In genomic region chr9:14625024-14625423, GRCm38 (mm10) we compare ENCODE assay signal across 12 mouse cellular contexts. TPM values are rescaled to one million over a fixed set of nuclear protein-coding genes. Genes with fewer than 3 reads are reported as not detected.
DNase-seq lines count a peak whose midpoint lies in the region; ATAC-seq lines count a peak whose summit lies in the region.
"Had no signal": no experiment of that assay in that cellular context is flagged by ENCODE, and none has a peak within 500 bp of the region (broad histone marks: within the 10 kb centered on the region; RNA-seq: fewer than 3 reads in every experiment).

No protein-coding gene starts in this region.

- 0 out of 2 replicates have a peak, but pooled peaks have one; percentile 52 for ATAC-seq in lung, embryonic 15.5 days (ENCODE audit: borderline replicate concordance, extremely low read depth, low FRiP score, low TSS enrichment)

- intact Hi-C loops in heart, postnatal 10 days (cut with DNase I) = no loop called here

- DNase-seq in adrenal gland, adult (ENCODE audit: inconsistent age in 2 of 2, low spot score in 1 of 2) = peak; percentile 23 to 63
- DNase-seq in adrenal gland, postnatal 10 days = no peak
- DNase-seq in brain, adult 2 months (ENCODE audit: low read depth, low spot score) = peak; percentile 37
- peak; percentile 68 to 76 for DNase-seq in heart, postnatal 10 days
- no peak for DNase-seq in testis, postnatal 10 days (ENCODE audit: low spot score)
- no peak for DNase-seq in thymus, postnatal 0 days (ENCODE audit: low spot score)
- DNase-seq in retina, postnatal 1 day = no peak
- DNase-seq: cerebellum, adult 11 months; liver, embryonic 13.5 days; right cerebral cortex, postnatal 4 days had no signal

- peaks cover 23% of the 10 kb centered on the region for H3K4me1 ChIP-seq in lung, embryonic 15.5 days
- H3K4me1 ChIP-seq: liver, embryonic 13.5 days had no signal

- no peaks in the 10 kb centered on the region for H3K36me3 ChIP-seq in lung, embryonic 15.5 days
- H3K36me3 ChIP-seq: liver, embryonic 13.5 days had no signal

- no peaks in the 10 kb centered on the region for H3K9me3 ChIP-seq in lung, embryonic 15.5 days
- H3K9me3 ChIP-seq: liver, embryonic 13.5 days had no signal

- H3K27me3 ChIP-seq in lung, embryonic 15.5 days = no peaks in the 10 kb centered on the region
- H3K27me3 ChIP-seq: liver, embryonic 13.5 days had no signal

- H3K27ac ChIP-seq in lung, embryonic 15.5 days = no peak overlapping the region
- H3K27ac ChIP-seq: liver, embryonic 13.5 days had no signal

- H3K4me2 ChIP-seq in lung, embryonic 15.5 days = no peak overlapping the region
- H3K4me2 ChIP-seq: liver, embryonic 13.5 days had no signal

- 37% methylated on average over 3 of the region's 3 CpGs for WGBS in lung, embryonic 15.5 days

- H3K4me3 ChIP-seq in lung, embryonic 15.5 days = no peak overlapping the region
- H3K4me3 ChIP-seq: erythroblast, embryonic 14.5 days; liver, embryonic 13.5 days had no signal

- H3K9ac ChIP-seq in lung, embryonic 15.5 days = no peak overlapping the region
- H3K9ac ChIP-seq: liver, embryonic 13.5 days had no signal

RNA-seq across cellular contexts. Expression of gene Amotl1, which starts 19.8 kb away (rescaled TPM):
- total RNA-seq in adrenal gland, postnatal 10 days (2021) = 10 to 100 TPM; 40.7 to 60.7 TPM
- 10 to 100 TPM; 62.2 to 65.4 TPM for total RNA-seq in heart, postnatal 10 days (2021)
- 17.7 and 19.1 TPM in 2 replicates for polyA plus RNA-seq in lung, embryonic 15.5 days (2015; fragmentation: Nextera tagmentation; extraction: Ambion mirVana)
- polyA plus RNA-seq in thymus, postnatal 0 days (2015; fragmentation: Nextera tagmentation; extraction: Ambion mirVana) = 6.6 and 7.9 TPM in 2 replicates

Comparison
In these comparisons a context has a peak if more than half of its experiments do, and no peak if none do; other contexts are left out.
1. DNase-seq: peak in adrenal gland, adult (2 of 2), brain, adult 2 months (single experiment) and heart, postnatal 10 days (2 of 2); none in adrenal gland, postnatal 10 days (single experiment), testis, postnatal 10 days (single experiment), thymus, postnatal 0 days (single experiment) and retina, postnatal 1 day (single experiment).